Mouse (Mus musculus) lung, embryonic 16.5 days (tissue): ENCODE data around the gene Chst5. TPM values are rescaled to one million over a fixed set of nuclear protein-coding genes. Genes with fewer than 3 reads are reported as not detected.
A peak's percentile ranks its signal among the peaks of the same experiment; 100 is the strongest.

Source experiments
- ATAC-seq: fragments of 200-750 bp; cut with Nextera tagmentation; 2 replicates; pipeline ENCODE4 v1.8.0; 2017; ENCODE audit warnings: low read depth, mild to moderate bottlenecking, moderate library complexity
- H3K27ac ChIP-seq: fragments of 300-500 bp; sonication (generic); 2 replicates; pipeline ENCODE4 v1.5.1; 2014; ENCODE audit warnings: mild to moderate bottlenecking, control low read depth, low read length
- H3K27me3 ChIP-seq: fragments of 300-500 bp; sonication (generic); 2 replicates; pipeline ENCODE4 v1.6.1; 2014; ENCODE audit warnings: low read depth, low read length, mixed read lengths; ENCODE audit not compliant: control insufficient read depth, insufficient read depth
- H3K36me3 ChIP-seq: fragments of 300-500 bp; sonication (generic); 2 replicates; pipeline ENCODE4 v1.6.1; 2014; ENCODE audit warnings: low read length; ENCODE audit not compliant: control insufficient read depth, insufficient read depth
- H3K4me1 ChIP-seq: fragments of 300-500 bp; sonication (generic); replicated peaks from 2 replicates; pipeline ENCODE4 v1.6.1; 2014; ENCODE audit warnings: low read length, mixed read lengths; ENCODE audit not compliant: control insufficient read depth, insufficient read depth
- H3K4me2 ChIP-seq: fragments of 300-500 bp; sonication (generic); 2 replicates; pipeline ENCODE4 v1.6.1; 2014; ENCODE audit warnings: low read depth, low read length, control low read depth
- H3K4me3 ChIP-seq: fragments of 300-500 bp; sonication (generic); 2 replicates; pipeline ENCODE4 v1.5.1; 2014; ENCODE audit warnings: mild to moderate bottlenecking, low read length, control low read depth
- H3K9ac ChIP-seq: fragments of 300-500 bp; sonication (generic); 2 replicates; pipeline ENCODE4 v1.6.1; 2014; ENCODE audit warnings: low read length, control low read depth
- H3K9me3 ChIP-seq: fragments of 300-500 bp; sonication (generic); 2 replicates; pipeline ENCODE4 v1.6.1; 2016; ENCODE audit warnings: low read length; ENCODE audit not compliant: control insufficient read depth
- WGBS: fragments of 180-500 bp; shearing (Covaris S2); extraction: QIAGEN DNeasy Blood & Tissue Kit; methylation state at CpG from one replicate; pipeline ENCODE4 v1.1.7; 2014; 5-methylcytosine and 5-hydroxymethylcytosine counted together
- polyA plus RNA-seq: library from polyadenylated mRNA; unstranded; fragments of >200 nt; fragmentation: Nextera tagmentation; extraction: Ambion mirVana; gene quantifications from 2 replicates; pipeline ENCODE4 v1.2.1, GENCODE M21; 2015

The Chst5 gene
- polyA plus RNA-seq, 1 experiment from 2014 or later, result 14.2 TPM

GRCm38 (mm10) chr8:111887479-111887878 is 22.8 kb downstream of the Chst5 start:
- Histone ChIP-seq H3K36me3 (no peaks in the 10 kb centered on the region), H3K27ac (peak overlapping the region; percentile 47; the same call in 1 of the 2 replicates), H3K4me1 (peaks cover 32% of the 10 kb centered on the region), H3K9ac (no peak overlapping the region), H3K9me3 (no peaks in the 10 kb centered on the region), H3K4me3 (no peak overlapping the region), H3K27me3 (peaks cover 22% of the 10 kb centered on the region), H3K4me2 (no peak overlapping the region)
- 68% methylated on average over 1 of the region's 1 CpGs for WGBS
- no peak for ATAC-seq

- Histone ChIP-seq H3K9ac (no peak overlapping the region), H3K9me3 (no peaks in the 10 kb centered on the region), H3K27ac (peak overlapping the region; percentile 68), H3K4me2 (no peak overlapping the region), H3K4me1 (peaks cover 11% of the 10 kb centered on the region), H3K4me3 (no peak overlapping the region), H3K36me3 (no peaks in the 10 kb centered on the region), H3K27me3 (no peaks in the 10 kb centered on the region)
- ATAC-seq, result peak; percentile 76
- 56% methylated on average over 4 of the region's 4 CpGs for WGBS
These were observed 26.6 kb downstream of the Chst5 start for GRCm38 (mm10) chr8:111883615-111884014.

DNA sequence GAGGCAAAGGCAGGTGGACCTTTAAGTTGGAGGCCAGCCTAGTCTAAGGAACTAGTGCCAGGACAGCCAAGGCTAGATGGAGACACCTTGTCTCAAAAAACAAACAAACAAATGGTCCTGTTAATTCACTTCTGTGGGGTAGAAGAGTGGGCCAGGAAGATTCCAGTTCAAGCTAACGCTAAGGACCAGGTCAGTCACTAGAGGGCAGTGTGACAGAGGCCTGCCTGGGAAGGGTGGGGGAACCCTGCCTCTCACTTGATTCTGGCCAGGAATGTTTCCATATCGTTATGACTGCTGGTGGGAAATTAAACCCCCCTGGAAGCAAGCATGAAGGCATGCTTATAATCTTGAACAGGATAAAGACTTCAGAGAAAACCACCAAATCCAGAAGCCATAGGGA is 28.7 kb downstream of the Chst5 start:
- WGBS, result 0% methylated on average over 2 of the region's 2 CpGs
- H3K36me3 ChIP-seq, result no peaks in the 10 kb centered on the region
- no peak overlapping the region for H3K4me3 ChIP-seq
- H3K4me1 ChIP-seq, result 0 out of 2 replicates have a peak, but pooled peaks cover 2% of the 10 kb centered on the region
- H3K9me3 ChIP-seq, result no peaks in the 10 kb centered on the region
- H3K4me2 ChIP-seq, result no peak overlapping the region
- no peaks in the 10 kb centered on the region for H3K27me3 ChIP-seq
- H3K27ac ChIP-seq, result no peak overlapping the region
- no peak for ATAC-seq
- no peak overlapping the region for H3K9ac ChIP-seq

- 68% methylated on average over 9 of the region's 9 CpGs for WGBS
- ATAC-seq, result no peak
- no peaks in the 10 kb centered on the region for H3K27me3 ChIP-seq
- no peaks in the 10 kb centered on the region for H3K9me3 ChIP-seq
- H3K36me3 ChIP-seq, result no peaks in the 10 kb centered on the region
- peaks cover 6% of the 10 kb centered on the region; the same call in 1 of the 2 replicates for H3K4me1 ChIP-seq
- no peak overlapping the region for H3K4me2 ChIP-seq
- no peak overlapping the region for H3K9ac ChIP-seq
- no peak overlapping the region for H3K27ac ChIP-seq
- no peak overlapping the region for H3K4me3 ChIP-seq
These were observed 32.5 kb downstream of the Chst5 start for GRCm38 (mm10) chr8:111877711-111878110.

DNA sequence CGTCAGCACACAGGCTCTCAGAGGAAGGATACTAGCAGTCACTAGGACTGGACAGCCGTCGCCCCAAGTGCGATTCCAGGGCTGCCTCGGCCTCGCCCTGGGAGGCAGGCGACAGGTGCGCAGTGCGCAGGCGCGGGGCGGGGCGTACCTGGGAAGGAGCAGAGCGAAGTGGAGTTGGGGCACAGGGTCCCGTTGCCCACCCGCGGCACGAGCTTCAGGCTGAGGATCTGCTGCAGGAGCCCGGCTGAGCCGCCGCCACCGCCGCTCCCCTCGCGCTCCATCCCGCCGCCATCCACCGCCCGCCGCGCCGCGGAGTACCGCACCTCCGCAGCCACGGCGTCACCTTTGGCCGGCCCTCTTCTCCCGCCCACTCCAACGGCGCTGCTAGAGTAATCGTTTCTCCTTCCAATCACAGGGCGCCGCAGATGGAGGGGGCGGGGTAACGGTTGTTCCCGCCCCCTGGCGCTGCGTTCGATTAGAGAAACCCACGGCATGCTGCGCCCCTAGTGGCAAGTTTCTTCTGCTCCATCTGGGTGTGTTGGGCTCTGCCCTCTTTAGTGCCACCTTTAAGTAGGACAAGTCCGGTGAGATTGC is 33.8 kb downstream of the Chst5 start, which contains the start of gene Tmem170:
Gene Tmem170 (minus strand): TSS at position 396 of the 594 bp plus-strand sequence.
- WGBS, result under 1% methylated on average over 43 of the region's 53 CpGs
- H3K4me1 ChIP-seq, result peaks cover 6% of the 10 kb centered on the region; the same call in 1 of the 2 replicates
- H3K4me3 ChIP-seq, result peak within 1 kb of the TSS; percentile 86
- ATAC-seq, result peak; percentile 99
- H3K27ac ChIP-seq, result peak within 1 kb of the TSS; percentile 80
- peak within 1 kb of the TSS; percentile 86 for H3K9ac ChIP-seq
- H3K27me3 ChIP-seq, result no peaks in the 10 kb centered on the region
- peak within 1 kb of the TSS; percentile 87 for H3K4me2 ChIP-seq
- no peaks in the 10 kb centered on the region for H3K9me3 ChIP-seq
- no peaks in the 10 kb centered on the region for H3K36me3 ChIP-seq

DNA sequence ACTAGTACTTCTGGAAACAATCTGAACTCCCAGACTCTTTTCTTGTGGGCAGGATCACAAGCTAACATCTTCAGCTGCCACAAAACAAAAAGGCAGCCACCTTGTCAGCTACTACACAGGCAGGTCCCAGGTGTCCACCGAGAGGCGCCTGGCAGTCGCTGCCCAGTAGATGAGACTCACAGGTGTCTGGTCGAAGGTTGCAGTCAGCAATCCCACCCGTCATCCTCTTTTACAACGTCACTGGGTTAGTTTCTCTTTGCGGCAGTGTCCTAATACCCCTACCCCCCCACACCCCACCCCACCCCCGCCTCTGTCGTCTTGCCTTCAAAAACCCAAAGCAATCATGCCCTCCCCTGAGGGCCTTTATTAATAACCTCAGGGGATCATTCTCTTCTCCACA is 34.5 kb downstream of the Chst5 start:
- peak overlapping the region; percentile 86 for H3K9ac ChIP-seq
- H3K4me2 ChIP-seq, result peak overlapping the region; percentile 87
- peaks cover 6% of the 10 kb centered on the region; the same call in 1 of the 2 replicates for H3K4me1 ChIP-seq
- H3K4me3 ChIP-seq, result peak overlapping the region; percentile 86
- no peak for ATAC-seq
- no peaks in the 10 kb centered on the region for H3K36me3 ChIP-seq
- no peaks in the 10 kb centered on the region for H3K9me3 ChIP-seq
- H3K27me3 ChIP-seq, result no peaks in the 10 kb centered on the region
- H3K27ac ChIP-seq, result peak overlapping the region; percentile 80
- 17% methylated on average over 9 of the region's 9 CpGs for WGBS

DNA sequence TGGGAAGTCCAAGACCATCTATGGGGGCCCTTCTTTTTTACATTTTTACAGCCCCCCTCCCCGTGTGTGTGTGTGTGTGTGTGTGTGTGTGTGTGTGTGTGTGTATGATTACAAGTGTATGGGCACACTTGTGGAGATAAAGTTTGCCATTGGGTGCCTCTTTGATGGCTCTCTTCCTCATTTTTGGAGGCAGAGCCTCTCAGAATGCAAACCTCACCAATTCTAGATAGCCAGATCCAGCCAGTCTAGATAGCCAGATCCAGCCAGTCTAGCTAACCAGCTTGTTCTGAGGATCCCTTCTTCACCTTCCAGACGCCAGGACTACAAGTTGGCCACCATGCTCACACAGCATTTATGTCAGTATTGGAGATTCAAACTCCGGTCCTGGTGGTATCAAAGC is 39.0 kb downstream of the Chst5 start:
- peaks cover 6% of the 10 kb centered on the region; the same call in 1 of the 2 replicates for H3K4me1 ChIP-seq
- no peak overlapping the region for H3K4me2 ChIP-seq
- no peak for ATAC-seq
- H3K9ac ChIP-seq, result no peak overlapping the region
- H3K27ac ChIP-seq, result no peak overlapping the region
- no peaks in the 10 kb centered on the region for H3K27me3 ChIP-seq
- 91% methylated on average over 3 of the region's 3 CpGs for WGBS
- no peak overlapping the region for H3K4me3 ChIP-seq
- no peaks in the 10 kb centered on the region for H3K36me3 ChIP-seq
- H3K9me3 ChIP-seq, result no peaks in the 10 kb centered on the region

DNA sequence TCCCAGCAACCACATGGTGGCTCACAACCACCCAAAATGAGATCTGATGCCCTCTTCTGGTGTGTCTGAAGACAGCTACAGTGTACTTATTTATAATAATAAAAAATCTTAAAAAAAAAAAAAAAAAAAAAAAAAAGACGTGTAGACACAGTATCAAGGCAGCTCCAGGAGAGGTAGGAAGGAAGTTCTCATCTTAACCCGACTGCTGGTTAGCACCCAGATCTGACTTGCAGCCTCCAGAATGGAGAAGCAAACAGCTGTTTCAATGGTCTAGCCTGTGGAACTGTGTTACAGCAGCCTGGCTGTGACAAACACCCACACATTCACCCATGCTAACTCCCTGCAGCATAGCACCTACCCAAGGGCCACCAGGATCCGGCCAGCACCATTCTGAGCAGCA is 39.9 kb downstream of the Chst5 start:
- no peak overlapping the region for H3K4me3 ChIP-seq
- no peaks in the 10 kb centered on the region for H3K27me3 ChIP-seq
- H3K27ac ChIP-seq, result no peak overlapping the region
- WGBS, result 88% methylated on average over 3 of the region's 3 CpGs
- H3K36me3 ChIP-seq, result no peaks in the 10 kb centered on the region
- H3K9me3 ChIP-seq, result no peaks in the 10 kb centered on the region
- no peak for ATAC-seq
- H3K4me2 ChIP-seq, result no peak overlapping the region
- no peak overlapping the region for H3K9ac ChIP-seq
- peaks cover 5% of the 10 kb centered on the region; the same call in 1 of the 2 replicates for H3K4me1 ChIP-seq

DNA sequence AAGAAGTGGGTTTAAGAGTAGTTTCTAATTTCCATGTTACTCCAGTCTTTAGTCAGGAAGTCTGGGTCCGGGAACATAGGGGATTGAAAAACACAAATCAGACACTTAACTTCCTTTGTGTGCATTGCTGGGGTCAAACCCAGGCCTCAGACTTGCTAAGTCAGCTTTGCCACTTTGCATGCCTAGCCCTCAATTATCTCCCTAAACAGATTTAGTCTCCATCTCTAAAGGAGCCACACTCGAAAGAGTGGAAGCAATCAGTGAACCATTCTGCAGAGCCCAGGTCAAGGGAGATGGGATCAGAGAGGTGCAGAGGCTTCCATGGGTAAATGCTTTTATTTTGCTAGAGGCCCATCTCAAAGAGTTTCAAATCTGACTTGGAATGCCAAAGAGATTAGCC is 41.6 kb downstream of the Chst5 start:
- WGBS, result 27% methylated on average over 2 of the region's 2 CpGs
- no peaks in the 10 kb centered on the region for H3K27me3 ChIP-seq

More for the DNA sequence above, 41.6 kb downstream of the Chst5 start:
- H3K36me3 ChIP-seq, result 0 out of 2 replicates have a peak, but pooled peaks cover 2% of the 10 kb centered on the region
- H3K4me3 ChIP-seq, result no peak overlapping the region
- H3K27ac ChIP-seq, result no peak overlapping the region
- no peaks in the 10 kb centered on the region for H3K9me3 ChIP-seq
- no peak overlapping the region for H3K4me2 ChIP-seq
- no peak overlapping the region for H3K9ac ChIP-seq
- 0 out of 2 replicates have a peak, but pooled peaks cover 2% of the 10 kb centered on the region for H3K4me1 ChIP-seq
- no peak for ATAC-seq
